Mouse (Mus musculus): ENCODE measurements around the gene Cfap97. TPM values are rescaled to one million over a fixed set of nuclear protein-coding genes. Genes with fewer than 3 reads are reported as not detected.
A peak's percentile ranks its signal among the peaks of the same experiment; 100 is the strongest.

The Cfap97 gene
- total and polyA plus RNA-seq, 3 experiments = 11.8 to 20.9 (median 14.4) TPM

- H3K9me3 ChIP-seq (replicated peaks; ENCODE audit: low read length) = no peaks in the 10 kb centered on the region
- H3K4me1 ChIP-seq (ENCODE audit: control insufficient read depth in 1 of 2, insufficient read depth in 2 of 2) = peaks cover 16 to 30% of the 10 kb centered on the region in 2 experiments
- H3K4me2 ChIP-seq (ENCODE audit: insufficient read depth, low read depth, poor library complexity, severe bottlenecking) = no peak overlapping the region
- no peak for DNase-seq (ENCODE audit: extremely low read depth)
- dilution Hi-C loops (cut with MboI; ENCODE audit: extremely low pct_ligation_motif_present, extremely low pct_unique_long_range_greater_than_20kb, low sequenced_read_pairs) = no loop called here
- no peaks in the 10 kb centered on the region for H3K27me3 ChIP-seq (replicated peaks)
- no peaks in the 10 kb centered on the region for H3K79me2 ChIP-seq (replicated peaks; ENCODE audit: control insufficient read depth, extremely low read depth, insufficient read depth, poor library complexity, severe bottlenecking)
- peak; percentile 91 for TF ChIP-seq MAFK (IDR thresholded peaks at IDR 0.05; ENCODE audit: insufficient replicate concordance, low read length)
- no peak for TF ChIP-seq ZC3H11A (IDR thresholded peaks at IDR 0.05; ENCODE audit: low read depth, low read length)
- TF ChIP-seq ZNF384 (IDR thresholded peaks at IDR 0.05; ENCODE audit: low read depth, low read length) = peak; percentile 93
- TF ChIP-seq JUND (conservative IDR thresholded peaks at IDR 0.05; ENCODE audit: low read depth, low read length) = no peak
- H3K27ac ChIP-seq (ENCODE audit: insufficient read depth, low read depth) = no peak overlapping the region
- peaks cover 0 to 3% of the 10 kb centered on the region in 2 experiments for H3K36me3 ChIP-seq (replicated peaks in 1 of 2; ENCODE audit: control insufficient read depth in 1 of 2, insufficient read depth in 1 of 2, low read length in 1 of 2)
- in situ Hi-C loops (cut with MboI; ENCODE audit: low pct_ligation_motif_present, low pct_unique_long_range_greater_than_20kb, low sequenced_read_pairs) = no loop called here
- no peak overlapping the region for H3K9ac ChIP-seq (ENCODE audit: insufficient read depth, low read depth)
- no peak overlapping the region for H3K4me3 ChIP-seq (replicated peaks in 1 of 3; ENCODE audit: low read depth in 2 of 3, low read length in 2 of 3, poor library complexity in 1 of 3)
Observed at GRCm38 (mm10) chr8:46143924-46144323, 7.6 kb upstream of the Cfap97 start.

- H3K9ac ChIP-seq (ENCODE audit: insufficient read depth, low read depth) = no peak overlapping the region
- peaks cover 0 to 3% of the 10 kb centered on the region in 2 experiments for H3K36me3 ChIP-seq (replicated peaks in 1 of 2; ENCODE audit: control insufficient read depth in 1 of 2, insufficient read depth in 1 of 2, low read length in 1 of 2)
- H3K4me3 ChIP-seq (replicated peaks in 1 of 3; ENCODE audit: low read depth in 2 of 3, low read length in 2 of 3, poor library complexity in 1 of 3) = no peak overlapping the region
- H3K27me3 ChIP-seq (replicated peaks) = peaks cover 2% of the 10 kb centered on the region
- TF ChIP-seq ZC3H11A (IDR thresholded peaks at IDR 0.05; ENCODE audit: low read depth, low read length) (no peak), GABPA (IDR thresholded peaks at IDR 0.05; ENCODE audit: insufficient replicate concordance, low read depth, low read length) (no peak), BHLHE40 (IDR thresholded peaks at IDR 0.05; ENCODE audit: low read depth, low read length) (no peak), MAX (IDR thresholded peaks at IDR 0.05; ENCODE audit: low read length) (no peak), CHD2 (IDR thresholded peaks at IDR 0.05; ENCODE audit: low read length) (no peak), NELFE (IDR thresholded peaks at IDR 0.05; ENCODE audit: low read depth, low read length) (no peak), ELF1 (IDR thresholded peaks at IDR 0.05; ENCODE audit: low read depth, low read length) (no peak)
- no peak for DNase-seq (ENCODE audit: extremely low read depth)
- H3K79me2 ChIP-seq (replicated peaks; ENCODE audit: control insufficient read depth, extremely low read depth, insufficient read depth, poor library complexity, severe bottlenecking) = peaks cover 4% of the 10 kb centered on the region; the same call in 1 of the 2 replicates
- H3K27ac ChIP-seq (ENCODE audit: insufficient read depth, low read depth) = no peak overlapping the region
- no peaks in the 10 kb centered on the region for H3K9me3 ChIP-seq (replicated peaks; ENCODE audit: low read length)
- in situ Hi-C loops (cut with MboI; ENCODE audit: low pct_ligation_motif_present, low pct_unique_long_range_greater_than_20kb, low sequenced_read_pairs) (no loop called here), dilution Hi-C loops (cut with MboI; ENCODE audit: extremely low pct_ligation_motif_present, extremely low pct_unique_long_range_greater_than_20kb, low sequenced_read_pairs) (no loop called here)
- H3K4me1 ChIP-seq (ENCODE audit: control insufficient read depth in 1 of 2, insufficient read depth in 2 of 2) = peaks cover 16 to 43% of the 10 kb centered on the region in 2 experiments
- no peak overlapping the region for H3K4me2 ChIP-seq (ENCODE audit: insufficient read depth, low read depth, poor library complexity, severe bottlenecking)
Observed at GRCm38 (mm10) chr8:46146173-46146572, 5.4 kb upstream of the Cfap97 start.

- in situ Hi-C loops (cut with MboI; ENCODE audit: low pct_ligation_motif_present, low pct_unique_long_range_greater_than_20kb, low sequenced_read_pairs) (no loop called here), dilution Hi-C loops (cut with MboI; ENCODE audit: extremely low pct_ligation_motif_present, extremely low pct_unique_long_range_greater_than_20kb, low sequenced_read_pairs) (no loop called here)
- Histone ChIP-seq H3K27ac (ENCODE audit: insufficient read depth, low read depth) (no peak overlapping the region), H3K9me3 (replicated peaks; ENCODE audit: low read length) (no peaks in the 10 kb centered on the region), H3K9ac (ENCODE audit: insufficient read depth, low read depth) (no peak overlapping the region), H3K4me2 (ENCODE audit: insufficient read depth, low read depth, poor library complexity, severe bottlenecking) (no peak overlapping the region), H3K4me3 (replicated peaks in 1 of 3; ENCODE audit: low read depth in 2 of 3, low read length in 2 of 3, poor library complexity in 1 of 3) (no peak overlapping the region), H3K36me3 (replicated peaks in 1 of 2; ENCODE audit: control insufficient read depth in 1 of 2, insufficient read depth in 1 of 2, low read length in 1 of 2) (peaks cover 0 to 3% of the 10 kb centered on the region in 2 experiments), H3K79me2 (replicated peaks; ENCODE audit: control insufficient read depth, extremely low read depth, insufficient read depth, poor library complexity, severe bottlenecking) (peaks cover 4% of the 10 kb centered on the region; the same call in 1 of the 2 replicates), H3K4me1 (ENCODE audit: control insufficient read depth in 1 of 2, insufficient read depth in 2 of 2) (peaks cover 2 to 26% of the 10 kb centered on the region in 2 experiments; a peak in 3 of 4 replicates), H3K27me3 (replicated peaks) (peaks cover 9% of the 10 kb centered on the region)
- no peak for DNase-seq (ENCODE audit: extremely low read depth)
- TF ChIP-seq EP300 (IDR thresholded peaks at IDR 0.05; ENCODE audit: low read length) (no peak), CTCF (conservative IDR thresholded peaks at IDR 0.05 in 1 of 2, IDR thresholded peaks at IDR 0.05 in 1 of 2; ENCODE audit: low read depth in 2 of 2, low read length in 2 of 2) (no peak), USF2 (conservative IDR thresholded peaks at IDR 0.05; ENCODE audit: low read depth, low read length) (no peak), MAX (IDR thresholded peaks at IDR 0.05; ENCODE audit: low read length) (no peak), ZC3H11A (IDR thresholded peaks at IDR 0.05; ENCODE audit: low read depth, low read length) (no peak), HCFC1 (IDR thresholded peaks at IDR 0.05; ENCODE audit: low read depth, low read length) (no peak), NELFE (IDR thresholded peaks at IDR 0.05; ENCODE audit: low read depth, low read length) (no peak), MEF2A (IDR thresholded peaks at IDR 0.05; ENCODE audit: borderline replicate concordance, low read depth, low read length) (no peak), IRF4 (IDR thresholded peaks at IDR 0.05; ENCODE audit: low read depth, low read length) (no peak), ZKSCAN1 (IDR thresholded peaks at IDR 0.05; ENCODE audit: borderline replicate concordance, low read depth, low read length) (no peak), E2F4 (IDR thresholded peaks at IDR 0.05; ENCODE audit: insufficient replicate concordance, low read depth, low read length) (no peak), ZNF384 (IDR thresholded peaks at IDR 0.05; ENCODE audit: low read depth, low read length) (no peak), GABPA (IDR thresholded peaks at IDR 0.05; ENCODE audit: insufficient replicate concordance, low read depth, low read length) (no peak), MAZ (IDR thresholded peaks at IDR 0.05; ENCODE audit: low read depth, low read length) (no peak), MAFK (IDR thresholded peaks at IDR 0.05; ENCODE audit: insufficient replicate concordance, low read length) (no peak), JUND (conservative IDR thresholded peaks at IDR 0.05; ENCODE audit: low read depth, low read length) (no peak), NRF1 (IDR thresholded peaks at IDR 0.05; ENCODE audit: low read depth, low read length) (no peak)
Observed at GRCm38 (mm10) chr8:46149306-46149705, 2.3 kb upstream of the Cfap97 start.
